Comparison of ENCODE assay signal across 20 mouse cellular contexts in the genomic region with DNA sequence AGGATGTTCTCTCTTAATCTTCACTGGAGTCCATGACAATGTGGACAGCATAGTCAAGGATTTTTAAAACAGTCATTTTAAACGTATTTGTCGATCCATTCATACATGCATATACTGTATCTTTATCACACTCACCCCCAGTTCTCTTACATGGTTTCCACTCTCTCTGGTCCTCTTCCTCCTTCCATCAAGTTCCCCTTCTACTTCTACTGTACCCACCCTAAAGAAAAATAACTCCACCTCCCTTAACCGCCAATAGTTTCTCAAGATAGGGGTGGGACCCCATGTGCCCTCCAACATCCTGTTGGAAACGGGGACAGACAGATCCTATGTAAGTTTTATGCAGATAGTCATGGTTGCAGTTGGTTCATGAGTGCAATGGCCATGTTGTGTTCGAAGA. TPM values are rescaled to one million over a fixed set of nuclear protein-coding genes. Genes with fewer than 3 reads are reported as not detected.
DNase-seq lines count a peak whose midpoint lies in the region; ATAC-seq lines count a peak whose summit lies in the region.
"Had no signal": no experiment of that assay in that cellular context is flagged by ENCODE, and none has a peak within 500 bp of the region (broad histone marks: within the 10 kb centered on the region; RNA-seq: fewer than 3 reads in every experiment).

No protein-coding gene starts in this region.

- intact Hi-C loops in heart, postnatal 10 days (cut with DNase I): loop anchor here (5.0 kb wide), 1 partner anchor 47 kb away; a partner anchor contains a TSS

- DNase-seq in heart, adult 11 months: peak; percentile 18
- no peak for DNase-seq in heart, postnatal 10 days
- DNase-seq in kidney, adult 11 months: no peak
- DNase-seq in kidney, adult 9 months: no peak
- no peak for DNase-seq in adipocyte (ENCODE audit: low spot score)
- DNase-seq: adrenal gland, adult 2 months; adrenal gland, postnatal 10 days; adrenal gland, postnatal 25 days; cerebellum, adult 11 months; cerebellum, adult 18-20 months; cerebellum, adult 8-10 months; cerebellum, adult 9-11 months; cerebellum, postnatal 14 days; cerebellum, postnatal 36 days; forebrain, postnatal 0 days had no signal

- 0 out of 2 replicates have a peak, but pooled peaks have one; percentile 24 for ATAC-seq in common myeloid progenitor, adult 5-6 weeks (replicated peaks; ENCODE audit: low read depth, poor library complexity, severe bottlenecking)
- ATAC-seq in megakaryocyte, adult 5-6 weeks (ENCODE audit: poor library complexity, severe bottlenecking): peak; percentile 53
- ATAC-seq: activated CD4-positive, CD25-positive, alpha-beta regulatory T cell, adult 4 months; forebrain, embryonic 13.5 days; forebrain, embryonic 15.5 days; forebrain, postnatal 0 days had no signal

RNA-seq across cellular contexts. Expression of a gene that starts 48.6 kb away (rescaled TPM):
- 10 to 100 TPM; 74.0 to 76.7 TPM for total RNA-seq in heart, postnatal 10 days (2021)
- 369 and 381 TPM in 2 replicates for total RNA-seq in common myeloid progenitor, adult 5-6 weeks (2017)
- total RNA-seq in megakaryocyte, adult 5-6 weeks (2015): 191 and 207 TPM in 2 replicates
- total RNA-seq in megakaryocyte, adult 5-6 weeks (2017): 222 and 230 TPM in 2 replicates
